Mouse (Mus musculus) adrenal gland (tissue): ENCODE measurements around the gene Ccdc130.

Experiments used
- microRNA-seq, 2 experiments: library from miRNA; unstranded; fragments of <30 nt; microRNA quantifications; one replicate each; pipeline ENCODE4; 2019

The Ccdc130 gene

Small RNA genes within 50 kb of the gene (microRNA-seq; reads per million reads assigned to microRNA genes)
- 58,033 to 62,333 reads per million in 2 experiments for gene Mir23a
- gene Mir24-2, result 0 reads per million in 2 experiments
- gene Mir27a, result 794 to 964 reads per million in 2 experiments
- gene Mir3074-2, result 0 reads per million in 2 experiments
